Mouse (Mus musculus) inflammation-experienced regulatory T-cells, adult 16 weeks (primary cell): Measurements from ENCODE around the gene Cabp2. TPM values are rescaled to one million over a fixed set of nuclear protein-coding genes. Genes with fewer than 3 reads are reported as not detected.

Experiments used
- polyA plus RNA-seq: library from polyadenylated mRNA; unstranded; fragments of 100-300 nt; shearing (Covaris generic); gene quantifications from one replicate; pipeline ENCODE4 v1.2.1, GENCODE M21; 2017

Cabp2 gene
- polyA plus RNA-seq: not detected

GRCm38 (mm10) chr19:4081394-4081793 is at the start of gene Cabp2:
Gene Cabp2, plus strand, starts transcription at chr19:4081578.

GRCm38 (mm10) chr19:4037788-4038232 is 43.6 kb upstream of the Cabp2 start, which contains the start of gene Gstp1:
Gene Gstp1, minus strand, starts transcription at chr19:4037985.

GRCm38 (mm10) chr19:4045966-4046865 is 35.2 kb upstream of the Cabp2 start, which contains the start of gene Gstp2:
Gene Gstp2, minus strand, starts transcription at chr19:4046023.

GRCm38 (mm10) chr19:4059069-4059740 is 22.2 kb upstream of the Cabp2 start, which contains the start of gene Gstp3:
Gene Gstp3, minus strand, starts transcription at chr19:4059569.

GRCm38 (mm10) chr19:4096642-4097440 is 15.5 kb downstream of the Cabp2 start, which contains the start of gene Cdk2ap2:
Gene Cdk2ap2, plus strand, starts transcription at chr19:4097182.

GRCm38 (mm10) chr19:4099837-4100717 is 18.7 kb downstream of the Cabp2 start, which contains the start of gene Pitpnm1:
Gene Pitpnm1, plus strand, starts transcription at chr19:4099998.

GRCm38 (mm10) chr19:4125741-4126696 is 44.6 kb downstream of the Cabp2 start, which contains the start of gene Aip:
Gene Aip, minus strand, starts transcription at chr19:4125858.

Other genes starting within 250 kb of the Cabp2 start
- 3.3 TPM for gene Chka, start 229.8 kb upstream of the Cabp2 start, polyA plus RNA-seq
- 75.6 TPM for gene Tcirg1, start 174.4 kb upstream of the Cabp2 start, polyA plus RNA-seq
- gene Ndufs8, start 168.8 kb upstream of the Cabp2 start, polyA plus RNA-seq: 209 TPM
- 0.95 TPM for gene Aldh3b1, start 151.8 kb upstream of the Cabp2 start, polyA plus RNA-seq
- 71.9 TPM for gene Unc93b1, start 146.4 kb upstream of the Cabp2 start, polyA plus RNA-seq
- not detected for gene Aldh3b3, start 122.9 kb upstream of the Cabp2 start, polyA plus RNA-seq
- gene Aldh3b2, start 109.2 kb upstream of the Cabp2 start, polyA plus RNA-seq: not detected
- 0.88 TPM for gene Acy3, start 95.0 kb upstream of the Cabp2 start, polyA plus RNA-seq
- gene Tbx10, start 88.8 kb upstream of the Cabp2 start, polyA plus RNA-seq: not detected
- 12.2 TPM for gene Nudt8, start 81.0 kb upstream of the Cabp2 start, polyA plus RNA-seq
- 1.6 TPM for gene Gm49405, start 81.0 kb upstream of the Cabp2 start, polyA plus RNA-seq
- 2.9 TPM for gene Doc2g, start 78.3 kb upstream of the Cabp2 start, polyA plus RNA-seq
- gene Ndufv1, start 68.8 kb upstream of the Cabp2 start, polyA plus RNA-seq: 167 TPM
- gene Gstp1, start 43.6 kb upstream of the Cabp2 start, polyA plus RNA-seq: 661 TPM
- gene Gstp2, start 35.6 kb upstream of the Cabp2 start, polyA plus RNA-seq: 1.1 TPM
- gene Gstp3, start 22.0 kb upstream of the Cabp2 start, polyA plus RNA-seq: 111 TPM
- gene Cdk2ap2, start 15.6 kb downstream of the Cabp2 start, polyA plus RNA-seq: 1,056 TPM
- 397 TPM for gene Pitpnm1, start 18.4 kb downstream of the Cabp2 start, polyA plus RNA-seq
- gene Aip, start 44.3 kb downstream of the Cabp2 start, polyA plus RNA-seq: 213 TPM
- not detected for gene Gpr152, start 58.2 kb downstream of the Cabp2 start, polyA plus RNA-seq
- gene Cabp4, start 62.5 kb downstream of the Cabp2 start, polyA plus RNA-seq: 0.57 TPM
- 481 TPM for gene Coro1b, start 67.0 kb downstream of the Cabp2 start, polyA plus RNA-seq
- 1,670 TPM for gene Ptprcap, start 72.0 kb downstream of the Cabp2 start, polyA plus RNA-seq
- 55.9 TPM for gene Rps6kb2, start 81.8 kb downstream of the Cabp2 start, polyA plus RNA-seq
- gene Carns1, start 93.9 kb downstream of the Cabp2 start, polyA plus RNA-seq: 16.4 TPM
- gene Tbc1d10c, start 109.7 kb downstream of the Cabp2 start, polyA plus RNA-seq: 953 TPM
- gene Ppp1ca, start 110.5 kb downstream of the Cabp2 start, polyA plus RNA-seq: 1,322 TPM
- gene Rad9a, start 120.1 kb downstream of the Cabp2 start, polyA plus RNA-seq: 86.2 TPM
- 30.2 TPM for gene Clcf1, start 132.7 kb downstream of the Cabp2 start, polyA plus RNA-seq
- not detected for gene AC109138.7, start 132.8 kb downstream of the Cabp2 start, polyA plus RNA-seq
- gene Pold4, start 150.3 kb downstream of the Cabp2 start, polyA plus RNA-seq: 125 TPM
- 0.82 TPM for gene Ssh3, start 187.6 kb downstream of the Cabp2 start, polyA plus RNA-seq
- 3.1 TPM for gene Ankrd13d, start 201.6 kb downstream of the Cabp2 start, polyA plus RNA-seq
- 64.8 TPM for gene Grk2, start 224.6 kb downstream of the Cabp2 start, polyA plus RNA-seq